Mouse (Mus musculus): Measurements from ENCODE around the gene Slc22a20.

Slc22a20 gene

GRCm38 (mm10) chr19:5990033-5990432, 4.1 kb upstream of the Slc22a20 start:
- DNase-seq (ENCODE audit: inconsistent ontology term), result no peak

- no peak for DNase-seq (ENCODE audit: inconsistent ontology term)
Measured at GRCm38 (mm10) chr19:5989585-5989984, 3.6 kb upstream of the Slc22a20 start.

GRCm38 (mm10) chr19:5988815-5989452, 3.0 kb upstream of the Slc22a20 start:
- peak; percentile 77 for DNase-seq (ENCODE audit: inconsistent ontology term)

- no peak for DNase-seq (ENCODE audit: inconsistent ontology term)
Measured at GRCm38 (mm10) chr19:5988027-5988814, 2.3 kb upstream of the Slc22a20 start.

- DNase-seq (ENCODE audit: inconsistent ontology term), result no peak
Measured at GRCm38 (mm10) chr19:5980477-5980876, 5.5 kb downstream of the Slc22a20 start.

- no peak for DNase-seq (ENCODE audit: inconsistent ontology term)
Measured at GRCm38 (mm10) chr19:5977717-5978116, 8.2 kb downstream of the Slc22a20 start.

GRCm38 (mm10) chr19:5975676-5976075, 10.3 kb downstream of the Slc22a20 start:
- peak; percentile 27 for DNase-seq (ENCODE audit: inconsistent ontology term)

- no peak for DNase-seq (ENCODE audit: inconsistent ontology term)
Measured at GRCm38 (mm10) chr19:5975112-5975511, 10.8 kb downstream of the Slc22a20 start.

GRCm38 (mm10) chr19:5967664-5968063, 18.3 kb downstream of the Slc22a20 start:
- DNase-seq (ENCODE audit: inconsistent ontology term), result no peak

- DNase-seq (ENCODE audit: inconsistent ontology term), result no peak
Measured at GRCm38 (mm10) chr19:5966786-5967185, 19.2 kb downstream of the Slc22a20 start.

GRCm38 (mm10) chr19:5965910-5966309, 20.0 kb downstream of the Slc22a20 start:
- no peak for DNase-seq (ENCODE audit: inconsistent ontology term)

- DNase-seq (ENCODE audit: inconsistent ontology term), result peak; percentile 53
Measured at GRCm38 (mm10) chr19:5965280-5965679, 20.7 kb downstream of the Slc22a20 start.

GRCm38 (mm10) chr19:5964804-5965203, 21.1 kb downstream of the Slc22a20 start:
- DNase-seq (ENCODE audit: inconsistent ontology term), result no peak

- peak; percentile 87 for DNase-seq (ENCODE audit: inconsistent ontology term)
Measured at GRCm38 (mm10) chr19:5963883-5964562, 21.9 kb downstream of the Slc22a20 start, which contains the start of gene Pola2. Gene Pola2 (minus strand): TSS chr19:5964202.

- no peak for DNase-seq (ENCODE audit: inconsistent ontology term)
Measured at GRCm38 (mm10) chr19:5962651-5963050, 23.3 kb downstream of the Slc22a20 start.

GRCm38 (mm10) chr19:5957371-5957770, 28.6 kb downstream of the Slc22a20 start:
- no peak for DNase-seq (ENCODE audit: inconsistent ontology term)

- peak; percentile 74 for DNase-seq (ENCODE audit: inconsistent ontology term)
Measured at GRCm38 (mm10) chr19:5956685-5957084, 29.3 kb downstream of the Slc22a20 start.

GRCm38 (mm10) chr19:5955704-5956670, 30.0 kb downstream of the Slc22a20 start:
- DNase-seq (ENCODE audit: inconsistent ontology term), result no peak

- DNase-seq (ENCODE audit: inconsistent ontology term), result no peak
Measured at GRCm38 (mm10) chr19:5954936-5955335, 31.0 kb downstream of the Slc22a20 start.

- DNase-seq (ENCODE audit: inconsistent ontology term), result no peak
Measured at GRCm38 (mm10) chr19:5954031-5954710, 31.8 kb downstream of the Slc22a20 start.

All from Muller cell, postnatal 12 days (primary cell).